Mouse (Mus musculus) olfactory bulb, adult 2 months (tissue): ENCODE results near the gene Slc43a1. TPM values are rescaled to one million over a fixed set of nuclear protein-coding genes. Genes with fewer than 3 reads are reported as not detected.
A peak's percentile ranks its signal among the peaks of the same experiment; 100 is the strongest.

Source experiments
- H3K27ac ChIP-seq: fragments of 200-500 bp; 2 replicates; pipeline ENCODE4 v1.5.1; 2012; ENCODE audit warnings: low read depth, low read length; ENCODE audit not compliant: insufficient read depth
- H3K4me1 ChIP-seq: fragments of 200-500 bp; 2 replicates; pipeline ENCODE4 v1.6.1; 2012; ENCODE audit warnings: low read length; ENCODE audit not compliant: control insufficient read depth, insufficient read depth
- H3K4me3 ChIP-seq: fragments of 200-500 bp; 2 replicates; pipeline ENCODE4 v1.5.1; 2012; ENCODE audit warnings: mild to moderate bottlenecking, low read depth, low read length, moderate library complexity; ENCODE audit not compliant: insufficient read depth
- CTCF ChIP-seq: fragments of 200-500 bp; IDR thresholded peaks from 2 replicates; pipeline ENCODE4 v1.5.1; 2012; ENCODE audit warnings: low read depth, mild to moderate bottlenecking, low read length, moderate library complexity; ENCODE audit not compliant: insufficient read depth
- POLR2A ChIP-seq: fragments of 200-500 bp; IDR thresholded peaks from 2 replicates; pipeline ENCODE4 v1.6.1; 2012; ENCODE audit warnings: mild to moderate bottlenecking, low read depth, low read length, moderate library complexity; ENCODE audit not compliant: insufficient read depth
- WGBS: fragments of 180-500 bp; shearing (Covaris S2); methylation state at CpG from one replicate; pipeline ENCODE4 v1.1.7; 2018; 5-methylcytosine and 5-hydroxymethylcytosine counted together
- polyA plus RNA-seq: library from polyadenylated mRNA; stranded (reverse); fragments of >200 nt; gene quantifications from 2 replicates; pipeline ENCODE4 v1.2.4, GENCODE M21; 2012; ENCODE audit warnings: low replicate concordance; ENCODE audit not compliant: missing spikeins, insufficient read depth, insufficient read length

The Slc43a1 gene
- polyA plus RNA-seq, 1 experiment = not detected

DNA sequence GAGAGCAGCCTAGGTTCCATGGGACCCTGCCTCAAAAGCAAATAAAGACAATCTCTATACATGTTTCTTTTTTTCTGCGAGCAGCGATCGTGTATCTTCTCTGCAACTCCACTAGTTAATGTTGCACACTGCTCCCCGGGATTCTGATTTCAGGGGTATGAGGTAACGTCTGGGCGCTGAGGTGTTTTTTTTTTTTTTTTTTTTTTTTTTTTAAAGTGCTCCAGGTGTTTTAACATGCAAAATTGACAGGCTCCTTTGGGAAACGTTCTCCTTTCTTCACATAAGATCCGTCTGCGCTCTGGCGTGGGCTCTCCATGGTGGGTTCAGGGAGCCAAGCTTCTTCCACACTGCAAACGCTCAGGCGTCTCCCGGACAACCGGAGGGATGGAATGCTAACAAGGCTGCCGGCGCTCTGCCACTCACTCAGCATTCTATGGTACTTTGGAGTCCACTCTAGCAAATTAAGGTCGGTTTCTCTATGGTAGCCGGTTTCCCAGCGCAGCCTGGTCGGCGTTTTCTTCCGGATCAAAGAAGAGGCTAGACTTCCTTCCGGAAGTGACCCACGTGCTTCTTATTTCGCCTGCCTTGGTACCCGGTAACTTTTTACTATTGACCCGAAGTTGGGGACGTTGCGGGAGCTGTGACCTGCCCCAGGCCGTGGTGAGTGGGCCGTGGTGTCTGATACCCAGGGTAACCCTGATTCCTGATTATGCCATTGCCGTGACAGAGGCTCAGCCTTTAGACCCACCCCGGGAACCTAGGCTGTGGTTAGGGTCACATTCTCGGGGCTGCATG, 12.0 kb upstream of the Slc43a1 start, which contains the start of gene Timm10:
Timm10 (plus strand) TSS at position 510 of the 795 bp plus-strand sequence.
- WGBS = under 1% methylated on average over 34 of the region's 34 CpGs
- TF ChIP-seq POLR2A (peak; percentile 43; the same call in 1 of the 2 replicates), CTCF (no peak)
- Histone ChIP-seq H3K4me1 (peaks cover 4% of the 10 kb centered on the region; the same call in 1 of the 2 replicates), H3K27ac (0 out of 2 replicates have a peak within 1 kb of the TSS, but pooled peaks have one; percentile 11), H3K4me3 (peak within 1 kb of the TSS; percentile 92)

DNA sequence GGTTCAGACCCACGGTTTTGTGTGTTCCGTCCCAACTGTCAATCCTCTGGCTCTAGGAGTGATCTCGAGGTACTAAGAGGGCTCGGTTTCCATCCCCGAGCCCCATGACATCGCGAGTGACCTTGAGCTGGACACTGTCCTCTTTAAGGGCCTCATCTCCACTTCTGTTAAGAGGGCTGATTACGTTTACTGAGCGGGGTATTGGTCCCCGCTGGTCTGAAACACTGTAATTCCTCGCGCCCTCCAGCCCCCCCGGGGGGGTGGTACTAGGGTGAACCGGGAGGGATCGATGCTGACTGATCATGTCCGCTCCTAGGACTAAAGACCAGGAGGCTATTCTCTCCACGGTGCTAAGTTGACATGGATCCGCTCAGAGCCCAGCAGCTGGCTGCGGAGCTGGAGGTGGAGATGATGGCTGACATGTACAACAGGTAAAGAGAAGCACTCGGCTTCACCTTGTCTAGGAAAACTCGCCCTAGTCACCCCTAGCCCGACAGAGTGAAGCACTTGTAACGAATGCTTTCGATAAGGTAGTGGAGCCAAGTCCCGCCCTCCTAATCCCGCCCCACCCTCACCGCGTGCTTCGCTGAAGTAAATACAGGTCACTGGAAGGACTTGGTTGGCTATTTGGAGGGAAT, 11.2 kb upstream of the Slc43a1 start:
- peaks cover 4% of the 10 kb centered on the region; the same call in 1 of the 2 replicates for H3K4me1 ChIP-seq
- H3K4me3 ChIP-seq = peak overlapping the region; percentile 92
- WGBS = under 1% methylated on average over 29 of the region's 29 CpGs
- 0 out of 2 replicates have a peak overlapping the region, but pooled peaks have one; percentile 11 for H3K27ac ChIP-seq
- TF ChIP-seq CTCF = no peak

DNA sequence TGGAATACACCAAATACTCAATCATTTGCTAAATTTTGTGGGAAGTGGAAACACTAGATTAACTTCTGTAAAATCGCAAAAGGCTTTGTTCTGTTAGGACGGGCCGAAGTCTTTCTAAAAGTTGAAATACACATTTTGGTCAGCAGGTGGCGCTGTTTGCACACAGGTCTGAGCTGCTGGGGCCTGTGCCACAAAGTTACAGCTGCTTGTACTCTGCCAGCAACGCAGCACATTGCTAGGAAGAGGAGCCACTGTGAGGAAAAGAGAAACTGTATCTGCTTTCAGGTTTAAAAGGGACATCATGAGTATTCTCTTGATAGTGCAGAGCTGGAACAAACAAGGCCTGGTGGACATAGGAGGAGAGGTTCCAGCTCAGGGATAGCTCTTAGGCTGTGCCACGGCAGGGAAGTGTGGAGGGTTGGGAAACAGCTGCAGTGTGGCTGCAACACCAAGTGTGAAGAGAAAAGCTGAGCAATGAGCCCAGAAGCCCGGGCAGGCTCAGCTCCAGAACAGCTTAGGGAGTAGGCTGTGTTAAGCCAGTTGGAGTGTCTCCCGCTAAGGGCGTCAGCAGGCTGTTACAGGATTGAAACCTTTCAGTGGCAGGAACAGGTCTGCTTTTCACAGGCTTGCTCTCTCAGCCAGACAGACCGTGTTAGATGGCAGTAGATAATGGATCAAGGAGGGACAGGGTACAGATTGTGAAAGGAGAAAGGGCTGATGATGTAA, 6.8 kb upstream of the Slc43a1 start:
- H3K4me1 ChIP-seq = peaks cover 4% of the 10 kb centered on the region; the same call in 1 of the 2 replicates
- no peak overlapping the region for H3K4me3 ChIP-seq
- TF ChIP-seq POLR2A (no peak), CTCF (peak; percentile 73)
- no peak overlapping the region for H3K27ac ChIP-seq
- 22% methylated on average over 10 of the region's 10 CpGs for WGBS

DNA sequence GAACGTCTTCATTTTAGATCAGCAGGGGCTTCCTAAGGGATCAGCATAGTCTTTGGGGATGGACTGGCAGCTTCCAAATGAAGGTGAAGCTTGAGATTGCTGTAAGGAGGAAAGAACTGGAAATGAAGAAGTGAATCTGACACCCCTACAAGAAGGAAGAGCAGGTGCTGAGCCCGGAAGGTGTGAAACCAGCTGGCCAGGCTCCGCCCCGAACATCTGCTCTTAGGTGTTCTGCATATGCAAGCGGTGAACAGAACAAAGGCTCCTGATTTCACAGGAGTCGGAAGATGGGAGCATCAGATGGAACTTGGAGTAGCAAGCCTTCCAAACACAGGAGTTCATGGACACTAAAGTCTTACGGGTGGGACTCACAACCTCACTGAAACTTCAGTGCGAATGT, 1.5 kb upstream of the Slc43a1 start:
- whole genome bisulfite sequencing = 81% methylated on average over 8 of the region's 8 CpGs
- no peak overlapping the region for H3K4me3 ChIP-seq
- TF ChIP-seq CTCF = no peak
- TF ChIP-seq POLR2A = no peak
- H3K4me1 ChIP-seq = peaks cover 18% of the 10 kb centered on the region
- no peak overlapping the region for H3K27ac ChIP-seq

DNA sequence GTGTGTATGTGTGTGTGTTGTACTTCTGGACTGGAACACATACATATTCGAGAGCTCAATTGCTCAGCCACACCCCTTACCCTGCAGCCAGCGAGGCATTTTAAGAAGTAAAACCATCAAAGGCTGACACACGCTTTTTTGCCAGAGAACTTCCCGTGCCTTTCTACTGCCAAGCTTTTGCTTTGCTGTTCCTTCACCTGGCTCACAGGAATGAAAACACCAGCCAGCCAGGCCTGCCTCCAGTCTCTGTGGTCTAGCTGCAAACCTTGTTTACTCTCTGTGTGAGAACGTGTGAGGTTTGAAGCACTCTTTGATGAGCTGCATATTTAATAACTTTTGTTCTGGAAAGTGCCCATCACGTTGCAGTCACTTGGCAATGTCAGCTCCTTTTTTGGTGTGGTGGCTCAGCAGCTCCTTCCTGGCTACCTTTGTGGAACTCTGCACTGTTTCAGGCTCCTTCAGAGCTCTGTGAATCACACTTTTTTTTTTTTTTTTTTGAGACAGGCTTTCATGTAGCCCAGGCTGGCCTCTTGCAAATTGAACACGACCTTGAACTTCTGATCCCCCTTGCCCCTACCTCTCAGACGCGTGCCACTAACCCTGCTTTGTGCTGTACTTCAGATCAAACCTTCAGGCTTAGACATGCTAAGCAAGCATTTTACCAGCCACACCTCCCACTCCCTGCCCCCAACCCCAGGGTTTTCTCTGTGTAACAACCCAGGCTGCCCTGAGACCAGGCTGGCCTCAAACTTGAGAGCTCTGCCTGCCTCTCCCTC, 645 bp upstream of the Slc43a1 start:
- no peak overlapping the region for H3K27ac ChIP-seq
- H3K4me3 ChIP-seq = no peak overlapping the region
- peaks cover 18% of the 10 kb centered on the region for H3K4me1 ChIP-seq
- 45% methylated on average over 9 of the region's 9 CpGs for WGBS
- TF ChIP-seq POLR2A (no peak), CTCF (no peak)

DNA sequence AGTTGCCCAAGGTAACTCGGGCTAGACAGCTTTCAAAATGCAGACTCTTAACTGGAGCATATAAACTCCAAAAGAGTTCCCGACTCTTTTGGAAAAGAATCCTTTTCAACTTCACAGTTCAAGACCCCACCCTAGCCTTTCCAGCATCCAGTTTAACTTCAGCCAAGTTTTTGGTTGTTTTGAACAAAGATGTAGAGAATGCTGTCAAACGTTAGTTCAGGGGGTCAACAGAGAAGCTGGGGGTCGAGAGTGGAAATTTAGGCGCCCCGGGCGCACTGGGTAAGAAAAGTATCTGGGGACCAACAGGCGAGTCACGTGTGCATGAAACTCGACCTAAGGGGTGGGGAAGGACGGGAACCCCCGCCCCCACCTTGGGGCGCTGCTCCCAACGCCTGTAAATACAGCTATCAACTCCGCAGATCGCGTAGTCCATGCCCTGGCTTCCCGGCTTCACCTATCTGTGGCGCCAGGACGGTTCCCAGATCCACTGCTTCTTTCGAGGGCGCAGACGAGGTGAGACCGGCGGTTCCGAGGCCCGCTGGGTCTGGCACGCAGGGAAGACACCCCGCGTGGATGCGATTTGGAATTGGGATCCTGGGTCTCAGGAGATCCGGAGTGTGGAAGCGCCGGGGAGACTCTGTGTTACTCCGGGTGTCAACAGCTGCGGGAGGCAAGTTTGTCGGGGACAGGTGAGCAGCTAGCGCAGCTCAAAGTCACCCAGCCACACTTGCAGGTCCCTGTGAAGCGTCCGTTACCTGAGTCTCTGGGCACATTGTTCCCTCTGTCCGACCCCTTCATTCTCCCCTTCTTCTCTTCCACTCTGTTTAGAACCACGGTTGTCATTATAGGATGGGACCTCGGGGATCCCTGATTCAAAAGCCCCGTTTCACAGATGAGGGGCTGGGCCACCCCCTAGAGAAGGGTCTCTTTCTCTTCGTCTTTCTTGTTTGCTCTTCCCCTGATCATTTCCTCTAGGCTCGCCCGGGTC, 637 bp downstream of the Slc43a1 start:
- TF ChIP-seq POLR2A (no peak), CTCF (no peak)
- H3K27ac ChIP-seq = no peak overlapping the region
- peaks cover 18% of the 10 kb centered on the region for H3K4me1 ChIP-seq
- peak overlapping the region; percentile 43 for H3K4me3 ChIP-seq
- WGBS = 2% methylated on average over 47 of the region's 47 CpGs

DNA sequence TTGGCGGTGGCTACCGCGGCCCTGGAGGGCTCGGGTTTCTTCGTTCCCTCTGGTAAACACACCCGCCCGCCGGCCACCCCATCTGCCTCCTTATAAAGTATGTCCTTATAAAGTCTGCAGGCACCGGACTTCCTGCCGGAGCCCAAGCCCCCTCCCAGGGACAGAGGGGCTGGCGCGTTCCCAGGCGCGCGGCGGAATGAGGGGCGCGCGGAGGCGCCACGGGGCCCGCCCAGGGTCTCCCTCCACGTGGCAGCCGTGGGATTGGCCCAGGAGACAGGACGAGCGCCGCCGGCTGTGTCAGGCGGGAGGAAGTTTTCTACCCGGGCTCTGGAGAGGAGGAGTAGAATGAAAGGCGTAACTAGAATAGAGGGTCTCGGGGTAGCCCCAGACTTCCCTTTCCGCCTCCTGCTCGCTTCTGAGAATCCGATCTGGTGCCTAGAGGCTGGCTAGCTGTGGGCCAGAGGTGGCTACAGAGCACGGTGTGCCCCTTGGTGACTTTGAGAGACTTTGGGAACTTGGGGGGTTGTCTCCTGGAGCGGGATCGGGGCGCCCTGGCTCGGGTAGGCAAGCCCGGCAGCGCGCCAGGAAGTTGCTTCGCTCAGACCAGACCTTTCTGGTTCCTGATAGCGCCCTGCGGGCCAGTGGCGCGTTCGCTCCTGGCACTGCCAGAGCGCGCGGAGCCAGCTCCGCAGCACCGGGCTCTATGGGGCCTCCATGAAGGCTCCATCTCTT, 1.5 kb downstream of the Slc43a1 start:
- peak overlapping the region; percentile 43 for H3K4me3 ChIP-seq
- no peak overlapping the region for H3K27ac ChIP-seq
- TF ChIP-seq POLR2A = no peak
- no peak for TF ChIP-seq CTCF
- under 1% methylated on average over 54 of the region's 54 CpGs for WGBS
- H3K4me1 ChIP-seq = peaks cover 18% of the 10 kb centered on the region
